Mouse (Mus musculus): ENCODE results near the gene Tns1.

- no peak for TF ChIP-seq GABPA (IDR thresholded peaks at IDR 0.05; ENCODE audit: insufficient replicate concordance, low read depth, low read length)
- TF ChIP-seq MAX (IDR thresholded peaks at IDR 0.05; ENCODE audit: low read length) = no peak
- no peak for TF ChIP-seq POLR2A (IDR thresholded peaks at IDR 0.05; ENCODE audit: low read depth, low read length)
- TF ChIP-seq CTCF (conservative IDR thresholded peaks at IDR 0.05 in 1 of 2, IDR thresholded peaks at IDR 0.05 in 1 of 2; ENCODE audit: low read depth in 2 of 2, low read length in 2 of 2) = no peak
- TF ChIP-seq ELF1 (IDR thresholded peaks at IDR 0.05; ENCODE audit: low read depth, low read length) = no peak
- TF ChIP-seq EP300 (IDR thresholded peaks at IDR 0.05; ENCODE audit: low read length) = no peak
- no peak for TF ChIP-seq TCF12 (IDR thresholded peaks at IDR 0.05; ENCODE audit: low read depth, low read length)
- no peak for TF ChIP-seq RAD21 (IDR thresholded peaks at IDR 0.05; ENCODE audit: low read depth, low read length)
- TF ChIP-seq KAT2A (IDR thresholded peaks at IDR 0.05; ENCODE audit: insufficient replicate concordance, low read length) = no peak
- no peak for TF ChIP-seq POLR2AphosphoS2 (IDR thresholded peaks at IDR 0.05; ENCODE audit: low read depth, low read length)
- TF ChIP-seq USF1 (IDR thresholded peaks at IDR 0.05; ENCODE audit: low read depth, low read length) = no peak
- no peak for TF ChIP-seq MEF2A (IDR thresholded peaks at IDR 0.05; ENCODE audit: borderline replicate concordance, low read depth, low read length)
- no peak for TF ChIP-seq NELFE (IDR thresholded peaks at IDR 0.05; ENCODE audit: low read depth, low read length)
- TF ChIP-seq HCFC1 (IDR thresholded peaks at IDR 0.05; ENCODE audit: low read depth, low read length) = no peak
Observed at GRCm38 (mm10) chr1:73953317-73954014, 170.8 kb downstream of the Tns1 start.

All from CH12.LX (cell line).